Mouse (Mus musculus) heart, postnatal 0 days (tissue): ENCODE results near the gene Rasl11b. TPM values are rescaled to one million over a fixed set of nuclear protein-coding genes. Genes with fewer than 3 reads are reported as not detected.

Experiments
- ATAC-seq: fragments of 200-750 bp; cut with Nextera tagmentation; 2 replicates; pipeline ENCODE4 v1.8.0; 2017; ENCODE audit warnings: low read depth, moderate number of reproducible peaks, moderate library complexity; ENCODE audit not compliant: insufficient read depth
- DNase-seq: peaks from one replicate; pipeline ENCODE4 v3.0.0-alpha.2; 2016; ENCODE audit warnings: low spot score
- H3K27ac ChIP-seq: fragments of 300-500 bp; sonication (generic); 2 replicates; pipeline ENCODE4 v1.5.1; 2014; ENCODE audit warnings: low read depth, mild to moderate bottlenecking
- H3K27me3 ChIP-seq: fragments of 300-500 bp; sonication (generic); 2 replicates; pipeline ENCODE4 v1.6.1; 2014; ENCODE audit warnings: low read length, mixed read lengths; ENCODE audit not compliant: control insufficient read depth, insufficient read depth
- H3K36me3 ChIP-seq: fragments of 300-500 bp; sonication (generic); replicated peaks from 2 replicates; pipeline ENCODE4 v1.6.1; 2014; ENCODE audit warnings: low read length, mixed read lengths; ENCODE audit not compliant: control insufficient read depth, insufficient read depth
- H3K4me1 ChIP-seq: fragments of 300-500 bp; sonication (generic); 2 replicates; pipeline ENCODE4 v1.6.1; 2014; ENCODE audit warnings: antibody characterized with exemption; ENCODE audit not compliant: control insufficient read depth, insufficient read depth
- H3K4me2 ChIP-seq: fragments of 300-500 bp; sonication (generic); 2 replicates; pipeline ENCODE4 v1.6.1; 2014; ENCODE audit warnings: low read depth, mild to moderate bottlenecking, low read length, moderate library complexity
- H3K4me3 ChIP-seq: fragments of 300-500 bp; sonication (generic); 2 replicates; pipeline ENCODE4 v1.5.1; 2014; ENCODE audit warnings: low read depth, low read length
- H3K9ac ChIP-seq: fragments of 300-500 bp; sonication (generic); replicated peaks from 2 replicates; pipeline ENCODE4 v1.6.1; 2014; ENCODE audit warnings: low read depth, low read length, mixed read lengths
- H3K9me3 ChIP-seq: fragments of 300-500 bp; sonication (generic); replicated peaks from 2 replicates; pipeline ENCODE4 v1.6.1; 2016; ENCODE audit warnings: low read length; ENCODE audit not compliant: control insufficient read depth
- CTCF ChIP-seq: IDR thresholded peaks from 2 replicates; pipeline ENCODE4 v1.5.1; 2016; ENCODE audit warnings: antibody characterized with exemption, control low read depth, low read depth
- EP300 ChIP-seq: IDR thresholded peaks from 2 replicates; pipeline ENCODE4 v1.6.1; 2016; ENCODE audit warnings: antibody characterized with exemption, low read depth
- WGBS: fragments of 180-500 bp; shearing (Covaris S2); extraction: QIAGEN DNeasy Blood & Tissue Kit; methylation state at CpG from one replicate; pipeline ENCODE4 v1.1.7; 2014; 5-methylcytosine and 5-hydroxymethylcytosine counted together
- polyA plus RNA-seq: library from polyadenylated mRNA; unstranded; fragments of >200 nt; fragmentation: Nextera tagmentation; extraction: Ambion mirVana; gene quantifications from 2 replicates; pipeline ENCODE4 v1.2.1, GENCODE M21; 2015
- total RNA-seq: library from RNA; depleted of rRNA; stranded (reverse); fragments of >200 nt; gene quantifications from 2 replicates; pipeline ENCODE4 v1.2.3, GENCODE M21; 2014; ENCODE audit warnings: low replicate concordance

The Rasl11b gene
- total and polyA plus RNA-seq, 2 experiments from 2014 or later = 24.5 to 67.8 TPM

- H3K4me1 ChIP-seq = peaks cover 13% of the 10 kb centered on the region
- no peak overlapping the region for H3K4me2 ChIP-seq
- DNase-seq (no peak), ATAC-seq (no peak)
- TF ChIP-seq EP300 (no peak), CTCF (no peak)
- no peaks in the 10 kb centered on the region for H3K27me3 ChIP-seq
- no peak overlapping the region for H3K27ac ChIP-seq
- 80% methylated on average over 7 of the region's 7 CpGs for WGBS
- H3K9ac ChIP-seq = no peak overlapping the region
- H3K4me3 ChIP-seq = no peak overlapping the region
- H3K36me3 ChIP-seq = no peaks in the 10 kb centered on the region
- no peaks in the 10 kb centered on the region for H3K9me3 ChIP-seq
Observed at GRCm38 (mm10) chr5:74233808-74234207, 38.7 kb downstream of the Rasl11b start.

- H3K27me3 ChIP-seq = no peaks in the 10 kb centered on the region
- 88% methylated on average over 1 of the region's 1 CpGs for WGBS
- H3K4me2 ChIP-seq = no peak overlapping the region
- no peaks in the 10 kb centered on the region for H3K9me3 ChIP-seq
- H3K9ac ChIP-seq = no peak overlapping the region
- DNase-seq (no peak), ATAC-seq (no peak)
- H3K4me1 ChIP-seq = peaks cover 10% of the 10 kb centered on the region
- no peak overlapping the region for H3K4me3 ChIP-seq
- no peak overlapping the region for H3K27ac ChIP-seq
- no peaks in the 10 kb centered on the region for H3K36me3 ChIP-seq
- TF ChIP-seq CTCF = no peak
- TF ChIP-seq EP300 = no peak
Observed at GRCm38 (mm10) chr5:74239369-74239768, 44.3 kb downstream of the Rasl11b start.

GRCm38 (mm10) chr5:74240298-74240697 lies 45.2 kb downstream of the Rasl11b start:
- DNase-seq (no peak), ATAC-seq (no peak)
- H3K4me2 ChIP-seq = no peak overlapping the region
- H3K9ac ChIP-seq = no peak overlapping the region
- H3K27me3 ChIP-seq = no peaks in the 10 kb centered on the region
- no peak overlapping the region for H3K27ac ChIP-seq
- H3K36me3 ChIP-seq = no peaks in the 10 kb centered on the region
- peaks cover 15% of the 10 kb centered on the region for H3K4me1 ChIP-seq
- no peak for TF ChIP-seq EP300
- no peak for TF ChIP-seq CTCF
- WGBS = 67% methylated on average over 8 of the region's 8 CpGs
- H3K4me3 ChIP-seq = no peak overlapping the region
- no peaks in the 10 kb centered on the region for H3K9me3 ChIP-seq

GRCm38 (mm10) chr5:74240926-74241680 lies 46.0 kb downstream of the Rasl11b start:
- no peaks in the 10 kb centered on the region for H3K9me3 ChIP-seq
- H3K4me3 ChIP-seq = no peak overlapping the region
- H3K9ac ChIP-seq = no peak overlapping the region
- DNase-seq (no peak), ATAC-seq (no peak)
- no peak overlapping the region for H3K4me2 ChIP-seq
- peaks cover 23% of the 10 kb centered on the region for H3K4me1 ChIP-seq
- no peaks in the 10 kb centered on the region for H3K27me3 ChIP-seq
- WGBS = 77% methylated on average over 13 of the region's 13 CpGs
- H3K27ac ChIP-seq = no peak overlapping the region
- TF ChIP-seq CTCF (no peak), EP300 (no peak)
- H3K36me3 ChIP-seq = no peaks in the 10 kb centered on the region

GRCm38 (mm10) chr5:74242654-74243053 lies 47.6 kb downstream of the Rasl11b start:
- Histone ChIP-seq H3K4me1 (peaks cover 29% of the 10 kb centered on the region), H3K27ac (no peak overlapping the region), H3K9ac (no peak overlapping the region), H3K9me3 (no peaks in the 10 kb centered on the region), H3K27me3 (no peaks in the 10 kb centered on the region), H3K4me3 (no peak overlapping the region), H3K36me3 (no peaks in the 10 kb centered on the region), H3K4me2 (no peak overlapping the region)
- ATAC-seq = no peak
- no peak for TF ChIP-seq CTCF
- no peak for TF ChIP-seq EP300
- WGBS = 66% methylated on average over 3 of the region's 3 CpGs
- no peak for DNase-seq
